Mouse (Mus musculus) liver, postnatal 0 days (tissue): ENCODE results near the gene Tmem234. TPM values are rescaled to one million over a fixed set of nuclear protein-coding genes. Genes with fewer than 3 reads are reported as not detected.

ENCODE experiments used
- ATAC-seq: fragments of 200-750 bp; cut with Nextera tagmentation; 2 replicates; pipeline ENCODE4 v1.8.0; 2017; ENCODE audit warnings: mild to moderate bottlenecking, moderate library complexity
- DNase-seq: peaks from one replicate; pipeline ENCODE4 v3.0.0-alpha.2; 2016
- H3K27ac ChIP-seq: fragments of 300-500 bp; sonication (generic); 2 replicates; pipeline ENCODE4 v1.5.1; 2014; ENCODE audit warnings: antibody characterized with exemption, moderate library complexity, mild to moderate bottlenecking, low read depth
- H3K27me3 ChIP-seq: fragments of 300-500 bp; sonication (generic); 2 replicates; pipeline ENCODE4 v1.6.1; 2014; ENCODE audit warnings: low read length, control low read depth, mixed read lengths; ENCODE audit not compliant: insufficient read depth
- H3K36me3 ChIP-seq: fragments of 300-500 bp; sonication (generic); replicated peaks from 2 replicates; pipeline ENCODE4 v1.6.1; 2014; ENCODE audit warnings: mild to moderate bottlenecking, control low read depth, low read length, moderate library complexity, mixed read lengths; ENCODE audit not compliant: insufficient read depth
- H3K4me1 ChIP-seq: fragments of 300-500 bp; sonication (generic); 2 replicates; pipeline ENCODE4 v1.6.1; 2014; ENCODE audit warnings: antibody characterized with exemption, mild to moderate bottlenecking, control low read depth; ENCODE audit not compliant: insufficient read depth
- H3K4me2 ChIP-seq: fragments of 300-500 bp; sonication (generic); 2 replicates; pipeline ENCODE4 v1.6.1; 2014; ENCODE audit warnings: low read depth, mild to moderate bottlenecking, low read length, moderate library complexity, mixed read lengths
- H3K4me3 ChIP-seq: fragments of 300-500 bp; sonication (generic); 2 replicates; pipeline ENCODE4 v1.5.1; 2014; ENCODE audit warnings: low read depth, low read length
- H3K9ac ChIP-seq: fragments of 300-500 bp; sonication (generic); replicated peaks from 2 replicates; pipeline ENCODE4 v1.6.1; 2014; ENCODE audit warnings: mild to moderate bottlenecking, moderate library complexity
- H3K9me3 ChIP-seq: fragments of 300-500 bp; sonication (generic); 2 replicates; pipeline ENCODE4 v1.6.1; 2016; ENCODE audit warnings: mild to moderate bottlenecking, control low read depth, low read length, mixed read lengths
- CTCF ChIP-seq: sonication (generic); IDR thresholded peaks from 2 replicates; pipeline ENCODE4 v1.5.1; 2016; ENCODE audit warnings: antibody characterized with exemption, low read depth
- EP300 ChIP-seq: IDR thresholded peaks from 2 replicates; pipeline ENCODE4 v1.6.1; 2016; ENCODE audit warnings: antibody characterized with exemption, low read depth, mild to moderate bottlenecking
- WGBS: fragments of 180-500 bp; shearing (Covaris S2); extraction: QIAGEN DNeasy Blood & Tissue Kit; methylation state at CpG from one replicate; pipeline ENCODE4 v1.1.7; 2014; ENCODE audit not compliant: insufficient replicate concordance; 5-methylcytosine and 5-hydroxymethylcytosine counted together
- polyA plus RNA-seq: library from polyadenylated mRNA; unstranded; fragments of >200 nt; fragmentation: Nextera tagmentation; extraction: Ambion mirVana; gene quantifications from 2 replicates; pipeline ENCODE4 v1.2.1, GENCODE M21; 2015

Tmem234 gene
- polyA plus RNA-seq, 1 experiment from 2014 or later: 93.9 TPM

- no peak for DNase-seq
- TF ChIP-seq EP300 (no peak), CTCF (no peak)
- Histone ChIP-seq H3K4me2 (peak overlapping the region; percentile 93), H3K36me3 (peaks cover 16% of the 10 kb centered on the region), H3K4me3 (peak overlapping the region; percentile 66), H3K9me3 (no peaks in the 10 kb centered on the region), H3K27me3 (no peaks in the 10 kb centered on the region), H3K9ac (peak overlapping the region; percentile 84), H3K27ac (peak overlapping the region; percentile 94), H3K4me1 (peaks cover 33% of the 10 kb centered on the region)
- 24% methylated on average over 8 of the region's 8 CpGs for WGBS
- ATAC-seq: no peak
Measured at GRCm38 (mm10) chr4:129622803-129623535, 22.5 kb downstream of the Tmem234 start.

GRCm38 (mm10) chr4:129623681-129624091, 23.2 kb downstream of the Tmem234 start, which contains the start of gene Ccdc28b:
Ccdc28b (minus strand) TSS chr4:129623947.
- H3K4me1 ChIP-seq: peaks cover 26% of the 10 kb centered on the region
- peaks cover 23% of the 10 kb centered on the region for H3K36me3 ChIP-seq
- TF ChIP-seq EP300: no peak
- no peak for TF ChIP-seq CTCF
- under 1% methylated on average over 10 of the region's 10 CpGs for WGBS
- peak within 1 kb of the TSS; percentile 93 for H3K4me2 ChIP-seq
- ATAC-seq (peak; percentile 30), DNase-seq (peak; percentile 38)
- H3K9me3 ChIP-seq: no peaks in the 10 kb centered on the region
- H3K27ac ChIP-seq: peak within 1 kb of the TSS; percentile 94
- no peaks in the 10 kb centered on the region for H3K27me3 ChIP-seq
- H3K4me3 ChIP-seq: peak within 1 kb of the TSS; percentile 66
- H3K9ac ChIP-seq: peak within 1 kb of the TSS; percentile 84

GRCm38 (mm10) chr4:129624281-129625028, 24.0 kb downstream of the Tmem234 start:
- peaks cover 26% of the 10 kb centered on the region for H3K4me1 ChIP-seq
- peak; percentile 95 for ATAC-seq
- peak overlapping the region; percentile 66 for H3K4me3 ChIP-seq
- H3K36me3 ChIP-seq: peaks cover 31% of the 10 kb centered on the region
- no peaks in the 10 kb centered on the region for H3K27me3 ChIP-seq
- peak overlapping the region; percentile 94 for H3K27ac ChIP-seq
- TF ChIP-seq CTCF (no peak), EP300 (no peak)
- 3% methylated on average over 18 of the region's 18 CpGs for WGBS
- peak overlapping the region; percentile 93 for H3K4me2 ChIP-seq
- H3K9me3 ChIP-seq: no peaks in the 10 kb centered on the region
- DNase-seq: peak; percentile 90
- H3K9ac ChIP-seq: peak overlapping the region; percentile 84

GRCm38 (mm10) chr4:129625029-129625370, 24.5 kb downstream of the Tmem234 start:
- peak; percentile 26 for ATAC-seq
- Histone ChIP-seq H3K4me1 (peaks cover 26% of the 10 kb centered on the region), H3K4me3 (peak overlapping the region; percentile 66), H3K9me3 (no peaks in the 10 kb centered on the region), H3K27ac (peak overlapping the region; percentile 94), H3K9ac (peak overlapping the region; percentile 35), H3K36me3 (peaks cover 37% of the 10 kb centered on the region), H3K27me3 (no peaks in the 10 kb centered on the region), H3K4me2 (peak overlapping the region; percentile 93)
- 4% methylated on average over 6 of the region's 6 CpGs for WGBS
- TF ChIP-seq EP300: no peak
- no peak for TF ChIP-seq CTCF
- DNase-seq: peak; percentile 81

GRCm38 (mm10) chr4:129625496-129625895, 25.0 kb downstream of the Tmem234 start:
- Histone ChIP-seq H3K36me3 (peaks cover 41% of the 10 kb centered on the region), H3K4me2 (peak overlapping the region; percentile 93), H3K4me3 (no peak overlapping the region), H3K4me1 (peaks cover 26% of the 10 kb centered on the region), H3K9me3 (no peaks in the 10 kb centered on the region), H3K9ac (0 out of 2 replicates have a peak overlapping the region, but pooled peaks have one; percentile 35), H3K27me3 (no peaks in the 10 kb centered on the region), H3K27ac (peak overlapping the region; percentile 94)
- 49% methylated on average over 4 of the region's 4 CpGs for WGBS
- no peak for ATAC-seq
- TF ChIP-seq EP300: no peak
- TF ChIP-seq CTCF: no peak
- no peak for DNase-seq

GRCm38 (mm10) chr4:129626035-129626434, 25.6 kb downstream of the Tmem234 start:
- Histone ChIP-seq H3K36me3 (peaks cover 45% of the 10 kb centered on the region), H3K27me3 (no peaks in the 10 kb centered on the region), H3K9me3 (no peaks in the 10 kb centered on the region), H3K4me2 (no peak overlapping the region), H3K4me1 (peaks cover 26% of the 10 kb centered on the region), H3K4me3 (no peak overlapping the region), H3K9ac (no peak overlapping the region), H3K27ac (no peak overlapping the region)
- ATAC-seq (no peak), DNase-seq (no peak)
- WGBS: 76% methylated on average over 6 of the region's 6 CpGs
- no peak for TF ChIP-seq EP300
- no peak for TF ChIP-seq CTCF
